Mouse (Mus musculus) neutrophil, adult 5-6 weeks (primary cell): ENCODE data around the gene Med24. TPM values are rescaled to one million over a fixed set of nuclear protein-coding genes. Genes with fewer than 3 reads are reported as not detected.
"Not testable (repeated sequence)": the region's sequence is repeated elsewhere in the genome, so short reads cannot be mapped to it uniquely, and the experiment has no call there.

Experiments used
- ATAC-seq: fragments of 151-379, 151-347 bp; 2 replicates; pipeline ENCODE4 v1.8.0; 2017; ENCODE audit warnings: mild to moderate bottlenecking, moderate TSS enrichment; ENCODE audit not compliant: insufficient number of reproducible peaks, poor library complexity, low FRiP score, severe bottlenecking; ENCODE audit errors: extremely low read depth
- total RNA-seq: library from RNA; stranded (forward); fragments of 200-1000 nt; gene quantifications from 2 replicates; pipeline ENCODE4 v1.2.3, GENCODE M21; 2017

Med24 gene
- total RNA-seq, 1 experiment from 2014 or later, result 21.3 TPM

GRCm38 (mm10) chr11:98735111-98735510 is 5.9 kb upstream of the Med24 start:
- no peak for ATAC-seq

- ATAC-seq, result no peak
These were observed 4.8 kb upstream of the Med24 start for GRCm38 (mm10) chr11:98734020-98734419.

- ATAC-seq, result no peak
These were observed 1.9 kb upstream of the Med24 start for GRCm38 (mm10) chr11:98731134-98731533.

GRCm38 (mm10) chr11:98730727-98731126 is 1.5 kb upstream of the Med24 start:
- ATAC-seq, result no peak

GRCm38 (mm10) chr11:98725926-98726506 is 3.2 kb downstream of the Med24 start:
- ATAC-seq, result no peak

GRCm38 (mm10) chr11:98723098-98723497 is 6.1 kb downstream of the Med24 start:
- ATAC-seq, result no peak

GRCm38 (mm10) chr11:98721458-98722226 is 7.6 kb downstream of the Med24 start:
- no peak for ATAC-seq

- no peak for ATAC-seq
These were observed 8.5 kb downstream of the Med24 start for GRCm38 (mm10) chr11:98720756-98721155.

- ATAC-seq, result peak; percentile 56; the same call in 1 of the 2 replicates
These were observed 11.3 kb downstream of the Med24 start for GRCm38 (mm10) chr11:98717904-98718303.

- no peak for ATAC-seq
These were observed 13.3 kb downstream of the Med24 start for GRCm38 (mm10) chr11:98715946-98716345.

- no peak for ATAC-seq
These were observed 15.5 kb downstream of the Med24 start for GRCm38 (mm10) chr11:98713703-98714102.

- ATAC-seq, result not testable (repeated sequence)
These were observed 17.2 kb downstream of the Med24 start for GRCm38 (mm10) chr11:98712009-98712408.

GRCm38 (mm10) chr11:98711046-98711434 is 18.2 kb downstream of the Med24 start:
- ATAC-seq, result no peak

- peak; percentile 83 for ATAC-seq
These were observed 18.7 kb downstream of the Med24 start for GRCm38 (mm10) chr11:98710416-98711045.

GRCm38 (mm10) chr11:98709001-98709741 is 20.1 kb downstream of the Med24 start:
- ATAC-seq, result no peak

GRCm38 (mm10) chr11:98708282-98708956 is 20.8 kb downstream of the Med24 start:
- no peak for ATAC-seq

- ATAC-seq, result no peak
These were observed 21.6 kb downstream of the Med24 start for GRCm38 (mm10) chr11:98707401-98708281.

- ATAC-seq, result no peak
These were observed 24.2 kb downstream of the Med24 start for GRCm38 (mm10) chr11:98705021-98705420.
